Mouse (Mus musculus) ES-Bruce4 (cell line): ENCODE results near the gene Ugt1a8.

Experiments used
- EP300 ChIP-seq: IDR thresholded peaks from 2 replicates; pipeline ENCODE4 v1.6.1; 2011; ENCODE audit warnings: low read depth, low read length; ENCODE audit not compliant: insufficient read depth
- POLR2A ChIP-seq: IDR thresholded peaks from one replicate; pipeline ENCODE4 v1.8.1; 2011; ENCODE audit warnings: low read length; ENCODE audit not compliant: insufficient read depth

- no peak for TF ChIP-seq EP300
- no peak for TF ChIP-seq POLR2A
Observed at GRCm38 (mm10) chr1:88248658-88249057, 161.0 kb downstream of the Ugt1a8 start.
